Mouse (Mus musculus): Measurements from ENCODE around the gene Abhd5.

DNA sequence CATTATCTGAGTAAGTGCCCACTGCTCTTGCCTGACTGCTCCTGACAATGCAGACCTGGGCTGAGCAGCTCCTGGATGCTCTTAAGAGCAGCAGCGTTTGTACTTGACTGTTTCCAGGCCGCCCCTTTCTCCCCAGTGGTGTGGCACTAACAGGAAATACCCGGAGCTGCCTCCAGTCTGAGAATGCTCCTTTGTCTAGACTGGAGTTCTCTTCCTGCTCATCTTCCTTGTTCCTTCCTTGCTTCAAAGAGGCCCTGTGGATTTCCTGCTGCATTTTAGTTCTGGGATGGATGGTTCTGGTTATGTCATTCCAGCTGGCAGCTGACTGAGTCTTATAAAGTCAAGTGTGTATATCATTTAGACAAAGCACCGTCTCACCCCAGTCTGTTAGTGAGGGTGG, 21.1 kb downstream of the Abhd5 start:
- TF ChIP-seq MXI1 (IDR thresholded peaks at IDR 0.05; ENCODE audit: low read depth, low read length) (no peak), EP300 (IDR thresholded peaks at IDR 0.05; ENCODE audit: low read length) (no peak), POLR2A (IDR thresholded peaks at IDR 0.05; ENCODE audit: low read depth, low read length) (no peak), NELFE (IDR thresholded peaks at IDR 0.05; ENCODE audit: low read depth, low read length) (no peak), CTCF (conservative IDR thresholded peaks at IDR 0.05 in 1 of 2, IDR thresholded peaks at IDR 0.05 in 1 of 2; ENCODE audit: low read depth in 2 of 2, low read length in 2 of 2) (no peak), USF1 (IDR thresholded peaks at IDR 0.05; ENCODE audit: low read depth, low read length) (no peak), MAX (IDR thresholded peaks at IDR 0.05; ENCODE audit: low read length) (no peak), POLR2AphosphoS2 (IDR thresholded peaks at IDR 0.05; ENCODE audit: low read depth, low read length) (no peak), MAFK (IDR thresholded peaks at IDR 0.05; ENCODE audit: insufficient replicate concordance, low read length) (no peak), RCOR1 (conservative IDR thresholded peaks at IDR 0.05; ENCODE audit: low read depth, low read length) (no peak), RAD21 (IDR thresholded peaks at IDR 0.05; ENCODE audit: low read depth, low read length) (no peak)
